Mouse (Mus musculus): ENCODE data around the gene Il4i1. TPM values are rescaled to one million over a fixed set of nuclear protein-coding genes. Genes with fewer than 3 reads are reported as not detected.

The Il4i1 gene
- 0.52 and 1.9 TPM in 2 replicates for polyA plus RNA-seq (2015; fragmentation: Nextera tagmentation; extraction: Ambion mirVana)

GRCm38 (mm10) chr7:44815721-44816469, at the start of gene Il4i1, which contains the start of gene Nup62:
Gene Il4i1, plus strand, starts transcription at chr7:44816387.
Gene Nup62, plus strand, starts transcription at chr7:44816088.

GRCm38 (mm10) chr7:44816470-44817021, 359 bp downstream of the Il4i1 start, which contains the start of gene Atf5:
Gene Atf5, minus strand, starts transcription at chr7:44816658.

GRCm38 (mm10) chr7:44848561-44849415, 32.6 kb downstream of the Il4i1 start, which contains the start of the genes Akt1s1 and Tbc1d17:
Gene Akt1s1, plus strand, starts transcription at chr7:44848991.
Gene Tbc1d17, minus strand, starts transcription at chr7:44849079.

GRCm38 (mm10) chr7:44857042-44857552, 40.9 kb downstream of the Il4i1 start, which contains the start of gene Pnkp:
Gene Pnkp, plus strand, starts transcription at chr7:44857139.

GRCm38 (mm10) chr7:44869697-44870528, 53.7 kb downstream of the Il4i1 start, which contains the start of gene Ptov1:
Gene Ptov1, minus strand, starts transcription at chr7:44869788.

Small RNA genes lying within 50 kb of the gene (microRNA-seq; reads per million reads assigned to microRNA genes)
- gene Mir707 (ENCODE audit: borderline replicate concordance, insufficient number of aligned reads), result not detected

Other genes with a start within 250 kb of the Il4i1 start
- 3.6 and 4.3 TPM in 2 replicates for gene Napsa, start 244.0 kb upstream of the Il4i1 start, polyA plus RNA-seq (2015; fragmentation: Nextera tagmentation; extraction: Ambion mirVana)
- gene Kcnc3, start 225.7 kb upstream of the Il4i1 start, polyA plus RNA-seq (2015; fragmentation: Nextera tagmentation; extraction: Ambion mirVana), result 0.63 and 2.0 TPM in 2 replicates
- gene Myh14, start 145.5 kb upstream of the Il4i1 start, polyA plus RNA-seq (2015; fragmentation: Nextera tagmentation; extraction: Ambion mirVana), result 1.7 and 2.0 TPM in 2 replicates
- gene Izumo2, start 107.6 kb upstream of the Il4i1 start, polyA plus RNA-seq (2015; fragmentation: Nextera tagmentation; extraction: Ambion mirVana), result not detected in 2 replicates
- gene Vrk3, start 68.0 kb upstream of the Il4i1 start, polyA plus RNA-seq (2015; fragmentation: Nextera tagmentation; extraction: Ambion mirVana), result 25.8 and 41.4 TPM in 2 replicates
- 0.16 and 0.37 TPM in 2 replicates for gene Zfp473, start 65.3 kb upstream of the Il4i1 start, polyA plus RNA-seq (2015; fragmentation: Nextera tagmentation; extraction: Ambion mirVana)
- 40.4 and 43.1 TPM in 2 replicates for gene Nup62, start 299 bp upstream of the Il4i1 start, polyA plus RNA-seq (2015; fragmentation: Nextera tagmentation; extraction: Ambion mirVana)
- gene Atf5, start 271 bp downstream of the Il4i1 start, polyA plus RNA-seq (2015; fragmentation: Nextera tagmentation; extraction: Ambion mirVana), result 8.1 and 9.7 TPM in 2 replicates
- 103 and 124 TPM in 2 replicates for gene Akt1s1, start 32.6 kb downstream of the Il4i1 start, polyA plus RNA-seq (2015; fragmentation: Nextera tagmentation; extraction: Ambion mirVana)
- gene Tbc1d17, start 32.7 kb downstream of the Il4i1 start, polyA plus RNA-seq (2015; fragmentation: Nextera tagmentation; extraction: Ambion mirVana), result 74.5 and 99.1 TPM in 2 replicates
- 41.8 and 51.0 TPM in 2 replicates for gene Pnkp, start 40.8 kb downstream of the Il4i1 start, polyA plus RNA-seq (2015; fragmentation: Nextera tagmentation; extraction: Ambion mirVana)
- 305 and 336 TPM in 2 replicates for gene Ptov1, start 53.4 kb downstream of the Il4i1 start, polyA plus RNA-seq (2015; fragmentation: Nextera tagmentation; extraction: Ambion mirVana)
- gene Med25, start 76.3 kb downstream of the Il4i1 start, polyA plus RNA-seq (2015; fragmentation: Nextera tagmentation; extraction: Ambion mirVana), result 65.4 and 92.8 TPM in 2 replicates
- 23.0 and 35.1 TPM in 2 replicates for gene Fuz, start 79.7 kb downstream of the Il4i1 start, polyA plus RNA-seq (2015; fragmentation: Nextera tagmentation; extraction: Ambion mirVana)
- 49.4 and 50.6 TPM in 2 replicates for gene Ap2a1, start 113.1 kb downstream of the Il4i1 start, polyA plus RNA-seq (2015; fragmentation: Nextera tagmentation; extraction: Ambion mirVana)
- gene Tsks, start 126.8 kb downstream of the Il4i1 start, polyA plus RNA-seq (2015; fragmentation: Nextera tagmentation; extraction: Ambion mirVana), result 0.17 and 0.46 TPM in 2 replicates
- gene Cpt1c, start 158.5 kb downstream of the Il4i1 start, polyA plus RNA-seq (2015; fragmentation: Nextera tagmentation; extraction: Ambion mirVana), result 23.0 and 24.9 TPM in 2 replicates
- 247 and 271 TPM in 2 replicates for gene Prmt1, start 170.2 kb downstream of the Il4i1 start, polyA plus RNA-seq (2015; fragmentation: Nextera tagmentation; extraction: Ambion mirVana)
- gene Irf3, start 181.3 kb downstream of the Il4i1 start, polyA plus RNA-seq (2015; fragmentation: Nextera tagmentation; extraction: Ambion mirVana), result 56.9 and 79.7 TPM in 2 replicates
- 16.6 and 25.4 TPM in 2 replicates for gene Bcl2l12, start 182.3 kb downstream of the Il4i1 start, polyA plus RNA-seq (2015; fragmentation: Nextera tagmentation; extraction: Ambion mirVana)
- 25.1 and 26.8 TPM in 2 replicates for gene Scaf1, start 200.0 kb downstream of the Il4i1 start, polyA plus RNA-seq (2015; fragmentation: Nextera tagmentation; extraction: Ambion mirVana)
- 69.9 and 80.5 TPM in 2 replicates for gene Rras, start 201.6 kb downstream of the Il4i1 start, polyA plus RNA-seq (2015; fragmentation: Nextera tagmentation; extraction: Ambion mirVana)
- 4.1 and 6.1 TPM in 2 replicates for gene Prr12, start 236.5 kb downstream of the Il4i1 start, polyA plus RNA-seq (2015; fragmentation: Nextera tagmentation; extraction: Ambion mirVana)
- gene Nosip, start 246.0 kb downstream of the Il4i1 start, polyA plus RNA-seq (2015; fragmentation: Nextera tagmentation; extraction: Ambion mirVana), result 72.0 and 75.6 TPM in 2 replicates
- gene Prrg2, start 246.3 kb downstream of the Il4i1 start, polyA plus RNA-seq (2015; fragmentation: Nextera tagmentation; extraction: Ambion mirVana), result 21.2 and 23.8 TPM in 2 replicates

All from adrenal gland, postnatal 0 days (tissue).